Mouse (Mus musculus): ENCODE results near the gene Zbtb9.

DNA sequence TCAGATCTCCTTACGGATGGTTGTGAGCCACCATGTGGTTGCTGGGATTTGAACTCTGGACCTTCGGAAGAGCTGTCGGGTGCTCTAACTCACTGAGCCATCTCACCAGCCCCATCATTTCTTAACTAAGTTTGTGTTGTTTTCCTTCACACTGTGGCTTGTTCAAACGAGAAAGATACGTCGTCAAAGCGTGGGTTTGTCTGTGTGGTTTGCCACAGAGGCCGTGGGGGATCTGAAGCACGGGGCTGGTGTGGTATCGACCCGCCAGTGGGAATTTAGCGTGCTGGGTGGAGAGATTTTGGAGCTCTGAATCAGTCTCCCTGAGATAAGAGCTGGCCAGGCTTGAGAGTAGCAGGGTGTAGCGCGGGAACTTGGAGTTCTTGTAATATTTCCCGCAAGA, 25.3 kb downstream of the Zbtb9 start:
- no peak for TF ChIP-seq CTCF (IDR thresholded peaks at IDR 0.05; ENCODE audit: low read depth)
- no peak for TF ChIP-seq EP300 (IDR thresholded peaks at IDR 0.05; ENCODE audit: low read depth)

Measured in liver, embryonic 14.5 days (tissue).